Mouse (Mus musculus) kidney, postnatal 25 days (tissue): ENCODE measurements around the gene Oxct2b.
A peak's percentile ranks its signal among the peaks of the same experiment; 100 is the strongest.
"Not testable (repeated sequence)": the region's sequence is repeated elsewhere in the genome, so short reads cannot be mapped to it uniquely, and the experiment has no call there.

ENCODE experiments used
- DNase-seq, 2 experiments: peaks; one replicate each; pipeline ENCODE4 v3.0.0; 2021; ENCODE audit warnings: mixed read lengths in 2 of 2

Oxct2b gene

GRCm38 (mm10) chr4:123114651-123115050 is 1.4 kb upstream of the Oxct2b start:
- DNase-seq = not testable (repeated sequence)

- DNase-seq = peak in 1 of 2 experiments; percentile 23
Measured at GRCm38 (mm10) chr4:123116640-123117039, 574 bp downstream of the Oxct2b start.

GRCm38 (mm10) chr4:123121286-123121685 is 5.2 kb downstream of the Oxct2b start:
- peak in 1 of 2 experiments; percentile 6 for DNase-seq

- no peak for DNase-seq
Measured at GRCm38 (mm10) chr4:123126626-123127025, 10.6 kb downstream of the Oxct2b start.

GRCm38 (mm10) chr4:123127051-123127450 is 11.0 kb downstream of the Oxct2b start:
- DNase-seq = no peak

- no peak for DNase-seq
Measured at GRCm38 (mm10) chr4:123137551-123137950, 21.5 kb downstream of the Oxct2b start.

- DNase-seq = peak; percentile 87 to 88
Measured at GRCm38 (mm10) chr4:123139513-123140154, 23.6 kb downstream of the Oxct2b start, which contains the start of gene Ppie. Ppie (minus strand) TSS chr4:123139951.

- DNase-seq = no peak
Measured at GRCm38 (mm10) chr4:123147446-123148150, 31.5 kb downstream of the Oxct2b start.

GRCm38 (mm10) chr4:123152003-123152402 is 35.9 kb downstream of the Oxct2b start:
- DNase-seq = no peak

GRCm38 (mm10) chr4:123152976-123153375 is 36.9 kb downstream of the Oxct2b start:
- DNase-seq = no peak

- peak in 1 of 2 experiments; percentile 18 for DNase-seq
Measured at GRCm38 (mm10) chr4:123155004-123155403, 38.9 kb downstream of the Oxct2b start.

- DNase-seq = no peak
Measured at GRCm38 (mm10) chr4:123155427-123155826, 39.4 kb downstream of the Oxct2b start.

GRCm38 (mm10) chr4:123155840-123156239 is 39.8 kb downstream of the Oxct2b start:
- no peak for DNase-seq

- DNase-seq = no peak
Measured at GRCm38 (mm10) chr4:123160571-123160970, 44.5 kb downstream of the Oxct2b start.

GRCm38 (mm10) chr4:123161251-123161650 is 45.2 kb downstream of the Oxct2b start:
- DNase-seq = not testable (repeated sequence)

GRCm38 (mm10) chr4:123162305-123162917 is 46.3 kb downstream of the Oxct2b start:
- no peak for DNase-seq

GRCm38 (mm10) chr4:123164157-123164556 is 48.1 kb downstream of the Oxct2b start:
- no peak for DNase-seq
